ENCODE assay signal across 8 mouse cellular contexts in the genomic region with DNA sequence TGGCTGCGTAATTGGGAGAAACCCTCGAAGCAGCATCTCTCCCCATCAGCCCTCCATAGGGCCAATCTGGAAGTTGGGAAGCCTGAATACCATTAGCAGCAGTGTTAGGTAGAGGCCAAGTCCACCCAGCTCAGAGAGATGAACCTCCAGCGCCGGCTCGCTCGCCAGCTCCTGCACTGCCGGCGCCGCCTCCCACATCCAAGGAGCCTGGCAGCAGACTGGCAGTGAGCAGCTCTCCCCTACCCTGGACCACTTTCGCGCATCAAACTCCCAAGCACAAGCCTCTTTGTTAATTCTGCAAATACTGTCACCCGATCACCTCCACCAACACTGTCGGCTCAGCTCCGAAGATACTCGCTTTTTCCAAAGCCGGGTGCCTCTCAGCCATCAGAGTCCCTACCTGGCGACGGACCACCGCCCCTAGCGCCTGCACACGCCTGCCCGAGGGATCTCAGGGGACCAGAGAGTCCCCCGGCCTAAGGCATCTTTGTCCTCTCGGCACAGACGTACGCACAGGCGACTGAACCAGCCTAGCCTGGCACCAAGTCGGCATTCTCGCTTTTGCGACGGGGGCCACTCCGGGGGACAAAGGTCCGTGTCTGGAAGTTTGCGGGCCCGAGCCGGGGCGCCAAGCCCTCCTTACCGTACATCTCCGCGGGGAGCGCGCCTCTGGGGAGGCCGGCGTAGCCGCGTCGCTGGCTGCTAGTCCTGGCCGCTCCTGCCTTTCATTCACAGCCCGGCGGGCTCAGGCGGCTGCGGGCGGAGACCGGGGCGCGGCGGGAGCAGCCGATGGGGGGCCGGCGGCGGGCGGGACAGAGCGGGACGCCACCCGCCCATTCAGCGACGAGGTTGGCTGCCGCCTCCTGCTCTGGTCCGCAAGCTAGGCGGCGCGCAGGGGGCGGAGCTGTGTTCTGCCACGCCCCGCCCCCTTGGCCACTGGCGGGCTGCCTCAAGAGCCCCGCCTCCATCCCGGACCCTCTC. TPM values are rescaled to one million over a fixed set of nuclear protein-coding genes. Genes with fewer than 3 reads are reported as not detected.
DNase-seq lines count a peak whose midpoint lies in the region; ATAC-seq lines count a peak whose summit lies in the region.

A gene (minus strand): TSS at position 855 of the 981 bp plus-strand sequence.

- peak within 1 kb of the TSS; percentile 92 for H3K4me3 ChIP-seq in hindbrain, embryonic 16.5 days (ENCODE audit: low read length)

- H3K9me3 ChIP-seq in hindbrain, embryonic 16.5 days (ENCODE audit: control insufficient read depth, low read length), result no peaks in the 10 kb centered on the region

- H3K4me2 ChIP-seq in hindbrain, embryonic 16.5 days (ENCODE audit: low read length), result peak within 1 kb of the TSS; percentile 75

- 1% methylated on average over 60 of the region's 78 CpGs for WGBS in hindbrain, embryonic 16.5 days

- H3K27ac ChIP-seq in hindbrain, embryonic 16.5 days (ENCODE audit: low read depth, low read length), result peak within 1 kb of the TSS; percentile 82

- H3K9ac ChIP-seq in hindbrain, embryonic 16.5 days (ENCODE audit: low read depth, low read length), result peak within 1 kb of the TSS; percentile 93

- peaks cover 24% of the 10 kb centered on the region for H3K4me1 ChIP-seq in hindbrain, embryonic 16.5 days (ENCODE audit: control insufficient read depth, insufficient read depth, low read depth, low read length)

- ATAC-seq in hindbrain, embryonic 16.5 days, result peak; percentile 94

- no peaks in the 10 kb centered on the region for H3K36me3 ChIP-seq in hindbrain, embryonic 16.5 days (ENCODE audit: control insufficient read depth, insufficient read depth, low read length)

- DNase-seq in WW6 (ENCODE audit: low read depth, low spot score), result peak; percentile 83
- peak; percentile 51 to 83 for DNase-seq in cerebellum, postnatal 4 days (ENCODE audit: low spot score in 2 of 2)
- DNase-seq in gastrocnemius, adult 8-10 months (ENCODE audit: low spot score in 2 of 2), result peak; percentile 47 to 68
- peak; percentile 85 for DNase-seq in layer of hippocampus, postnatal 36 days
- peak; percentile 80 for DNase-seq in lung, postnatal 14 days
- DNase-seq in retina, embryonic 14.5 days (ENCODE audit: low spot score), result peak; percentile 92
- peak; percentile 80 to 88 for DNase-seq in thymus, postnatal 36 days

- no peaks in the 10 kb centered on the region for H3K27me3 ChIP-seq in hindbrain, embryonic 16.5 days (replicated peaks; ENCODE audit: control insufficient read depth, insufficient read depth, low read length)

RNA-seq across cellular contexts. Expression of the gene that starts here (rescaled TPM):
- total RNA-seq in gastrocnemius, adult 8-10 months (2022), result 1 to 10 TPM; 2.0 to 5.9 (median 3.4) TPM
- 34.2 and 39.0 TPM in 2 replicates for polyA plus RNA-seq in hindbrain, embryonic 16.5 days (2015; fragmentation: Nextera tagmentation; extraction: Ambion mirVana)
- 10 to 100 TPM; 89.9 to 91.7 TPM for total RNA-seq in layer of hippocampus, postnatal 36 days (2021)

Comparison
In these comparisons a context has a peak if more than half of its experiments do, and no peak if none do; other contexts are left out.
1. Peak in every context shown above with its lines: DNase-seq, ATAC-seq, H3K4me3 ChIP-seq and H3K27ac ChIP-seq.
2. RNA of the gene that starts here (total RNA-seq): 89.9 to 91.7 TPM in layer of hippocampus, postnatal 36 days; 2.0 to 5.9 TPM in gastrocnemius, adult 8-10 months; every median in the first group is over 10 times any median in the second.